Mouse (Mus musculus): Measurements from ENCODE around the gene Atg16l1.

Atg16l1 gene

GRCm38 (mm10) chr1:87755641-87756470 is at the start of gene Atg16l1:
Gene Atg16l1, plus strand, starts transcription at chr1:87755870.
- DNase-seq (ENCODE audit: low read depth, low spot score), result peak; percentile 89

GRCm38 (mm10) chr1:87706361-87706760 is 49.3 kb upstream of the Atg16l1 start:
- peak; percentile 66 for DNase-seq (ENCODE audit: low read depth, low spot score)

GRCm38 (mm10) chr1:87709020-87709419 is 46.6 kb upstream of the Atg16l1 start:
- no peak for DNase-seq (ENCODE audit: low read depth, low spot score)

- no peak for DNase-seq (ENCODE audit: low read depth, low spot score)
Observed at GRCm38 (mm10) chr1:87709661-87710270, 45.9 kb upstream of the Atg16l1 start.

- peak; percentile 81 for DNase-seq (ENCODE audit: low read depth, low spot score)
Observed at GRCm38 (mm10) chr1:87711938-87712613, 43.6 kb upstream of the Atg16l1 start.

GRCm38 (mm10) chr1:87712614-87712971 is 43.1 kb upstream of the Atg16l1 start:
- DNase-seq (ENCODE audit: low read depth, low spot score), result no peak

GRCm38 (mm10) chr1:87721382-87721781 is 34.3 kb upstream of the Atg16l1 start:
- no peak for DNase-seq (ENCODE audit: low read depth, low spot score)

- no peak for DNase-seq (ENCODE audit: low read depth, low spot score)
Observed at GRCm38 (mm10) chr1:87722081-87722480, 33.6 kb upstream of the Atg16l1 start.

- no peak for DNase-seq (ENCODE audit: low read depth, low spot score)
Observed at GRCm38 (mm10) chr1:87723351-87723750, 32.3 kb upstream of the Atg16l1 start.

- DNase-seq (ENCODE audit: low read depth, low spot score), result no peak
Observed at GRCm38 (mm10) chr1:87729070-87729469, 26.6 kb upstream of the Atg16l1 start.

GRCm38 (mm10) chr1:87729850-87730249 is 25.8 kb upstream of the Atg16l1 start:
- no peak for DNase-seq (ENCODE audit: low read depth, low spot score)

- no peak for DNase-seq (ENCODE audit: low read depth, low spot score)
Observed at GRCm38 (mm10) chr1:87730271-87730670, 25.4 kb upstream of the Atg16l1 start.

GRCm38 (mm10) chr1:87733212-87733611 is 22.5 kb upstream of the Atg16l1 start:
- DNase-seq (ENCODE audit: low read depth, low spot score), result no peak

- DNase-seq (ENCODE audit: low read depth, low spot score), result no peak
Observed at GRCm38 (mm10) chr1:87734153-87734552, 21.5 kb upstream of the Atg16l1 start.

GRCm38 (mm10) chr1:87740584-87741290 is 14.9 kb upstream of the Atg16l1 start:
- DNase-seq (ENCODE audit: low read depth, low spot score), result no peak

- DNase-seq (ENCODE audit: low read depth, low spot score), result no peak
Observed at GRCm38 (mm10) chr1:87749360-87749973, 6.2 kb upstream of the Atg16l1 start.

- no peak for DNase-seq (ENCODE audit: low read depth, low spot score)
Observed at GRCm38 (mm10) chr1:87763821-87764220, 8.2 kb downstream of the Atg16l1 start.

GRCm38 (mm10) chr1:87765741-87766140 is 10.1 kb downstream of the Atg16l1 start:
- DNase-seq (ENCODE audit: low read depth, low spot score), result no peak

GRCm38 (mm10) chr1:87766233-87766632 is 10.6 kb downstream of the Atg16l1 start:
- DNase-seq (ENCODE audit: low read depth, low spot score), result peak; percentile 11

GRCm38 (mm10) chr1:87769263-87769662 is 13.6 kb downstream of the Atg16l1 start:
- DNase-seq (ENCODE audit: low read depth, low spot score), result no peak

- no peak for DNase-seq (ENCODE audit: low read depth, low spot score)
Observed at GRCm38 (mm10) chr1:87770486-87770885, 14.8 kb downstream of the Atg16l1 start.

Data from c-Kit-negative CD71-positive TER-119-positive erythroid progenitor cells, embryonic 14.5 days (primary cell).